10 mouse cellular contexts compared by ENCODE assay signal in genomic region chr8:56552551-56553103, GRCm38 (mm10). TPM values are rescaled to one million over a fixed set of nuclear protein-coding genes. Genes with fewer than 3 reads are reported as not detected.
A peak's percentile ranks its signal among the peaks of the same experiment; 100 is the strongest.
DNase-seq lines count a peak whose midpoint lies in the region; ATAC-seq lines count a peak whose summit lies in the region.
"Had no signal": no experiment of that assay in that cellular context is flagged by ENCODE, and none has a peak within 500 bp of the region (broad histone marks: within the 10 kb centered on the region; RNA-seq: fewer than 3 reads in every experiment).

No protein-coding gene starts in this region.

- intact Hi-C loops in heart, postnatal 10 days (cut with DNase I): loop anchor here (5.0 to 10.0 kb wide), 2 partner anchors 65 to 782 kb away; no protein-coding TSS in a partner anchor

- no peak for DNase-seq in heart, postnatal 10 days
- DNase-seq in 416B (ENCODE audit: low read depth) (peak; percentile 66), MN1 (ENCODE audit: low spot score) (peak; percentile 25)
- no peak for DNase-seq in liver, embryonic 13.5 days
- no peak for DNase-seq in adrenal gland, postnatal 36 days
- DNase-seq in right cerebral cortex, postnatal 14 days: no peak

- no peaks in the 10 kb centered on the region for H3K27me3 ChIP-seq in heart, embryonic 16.5 days (ENCODE audit: control insufficient read depth, insufficient read depth, low read length)
- no peaks in the 10 kb centered on the region for H3K27me3 ChIP-seq in liver, embryonic 13.5 days
- H3K27me3 ChIP-seq: kidney, embryonic 15.5 days; Patski had no signal

- H3K9ac ChIP-seq in heart, embryonic 16.5 days (ENCODE audit: low read length): no peak overlapping the region
- peak overlapping the region; percentile 47; the same call in 1 of the 2 replicates for H3K9ac ChIP-seq in liver, embryonic 13.5 days

- no peak overlapping the region for H3K27ac ChIP-seq in heart, embryonic 16.5 days (ENCODE audit: low read length)
- peak overlapping the region; percentile 50; the same call in 1 of the 2 replicates for H3K27ac ChIP-seq in liver, embryonic 13.5 days
- H3K27ac ChIP-seq: kidney, embryonic 15.5 days had no signal

- no peaks in the 10 kb centered on the region for H3K36me3 ChIP-seq in heart, embryonic 16.5 days (ENCODE audit: control insufficient read depth, insufficient read depth)
- H3K36me3 ChIP-seq in liver, embryonic 13.5 days: no peaks in the 10 kb centered on the region
- H3K36me3 ChIP-seq: kidney, embryonic 15.5 days had no signal

- H3K4me1 ChIP-seq in heart, embryonic 16.5 days (ENCODE audit: control insufficient read depth, insufficient read depth, low read length): peaks cover 17% of the 10 kb centered on the region
- H3K4me1 ChIP-seq in liver, embryonic 13.5 days (replicated peaks): peaks cover 24% of the 10 kb centered on the region

- H3K4me2 ChIP-seq in heart, embryonic 16.5 days (ENCODE audit: low read depth, low read length): peak overlapping the region; percentile 82
- peak overlapping the region; percentile 90 for H3K4me2 ChIP-seq in liver, embryonic 13.5 days

- no peaks in the 10 kb centered on the region for H3K9me3 ChIP-seq in heart, embryonic 16.5 days (replicated peaks; ENCODE audit: control insufficient read depth, low read length)
- no peaks in the 10 kb centered on the region for H3K9me3 ChIP-seq in liver, embryonic 13.5 days (replicated peaks)
- H3K9me3 ChIP-seq: kidney, embryonic 15.5 days had no signal

- ATAC-seq in heart, embryonic 16.5 days (replicated peaks; ENCODE audit: extremely low read depth, insufficient read depth, low FRiP score): no peak
- no peak for ATAC-seq in liver, embryonic 13.5 days (ENCODE audit: low read depth)
- no peak for ATAC-seq in erythroid progenitor cell, adult 5-6 weeks (replicated peaks; ENCODE audit: low FRiP score, poor library complexity, severe bottlenecking)
- ATAC-seq: Patski had no signal

- WGBS in heart, embryonic 16.5 days: 39% methylated on average over 5 of the region's 5 CpGs
- 39% methylated on average over 5 of the region's 5 CpGs for WGBS in liver, embryonic 13.5 days (ENCODE audit: insufficient replicate concordance)

- H3K4me3 ChIP-seq in heart, embryonic 16.5 days (ENCODE audit: low read length): no peak overlapping the region
- H3K4me3 ChIP-seq in liver, embryonic 13.5 days (replicated peaks): peak overlapping the region; percentile 82

RNA-seq across cellular contexts. Expression of gene Fbxo8, which starts 1.7 kb away (rescaled TPM):
- 49.8 and 53.2 TPM in 2 replicates for polyA plus RNA-seq in heart, embryonic 16.5 days (2015; fragmentation: Nextera tagmentation; extraction: Ambion mirVana)
- total RNA-seq in heart, postnatal 10 days (2021): 10 to 100 TPM; 43.1 to 44.6 TPM
- 43.1 and 51.3 TPM in 2 replicates for polyA plus RNA-seq in liver, embryonic 13.5 days (2015; fragmentation: Nextera tagmentation; extraction: Ambion mirVana)
- total RNA-seq in adrenal gland, postnatal 36 days (2021): 10 to 100 TPM; 48.3 to 60.2 TPM
- total RNA-seq in erythroid progenitor cell, adult 5-6 weeks (2015; ENCODE audit: low replicate concordance): 35.2 and 43.6 TPM in 2 replicates
- 11.6 and 14.6 TPM in 2 replicates for total RNA-seq in erythroid progenitor cell, adult 5-6 weeks (2017; ENCODE audit: low replicate concordance)

RNA-seq across cellular contexts. Expression of gene Cep44, which starts 1.8 kb away (rescaled TPM):
- polyA plus RNA-seq in heart, embryonic 16.5 days (2015; fragmentation: Nextera tagmentation; extraction: Ambion mirVana): 22.5 and 29.6 TPM in 2 replicates
- 10 to 100 TPM; 16.6 to 18.1 TPM for total RNA-seq in heart, postnatal 10 days (2021)
- polyA plus RNA-seq in liver, embryonic 13.5 days (2015; fragmentation: Nextera tagmentation; extraction: Ambion mirVana): 20.1 and 21.9 TPM in 2 replicates
- 10 to 100 TPM; 18.0 to 18.9 TPM for total RNA-seq in adrenal gland, postnatal 36 days (2021)
- total RNA-seq in erythroid progenitor cell, adult 5-6 weeks (2015; ENCODE audit: low replicate concordance): 42.2 and 75.5 TPM in 2 replicates
- total RNA-seq in erythroid progenitor cell, adult 5-6 weeks (2017; ENCODE audit: low replicate concordance): 40.4 and 49.5 TPM in 2 replicates

Comparison
In these comparisons a context has a peak if more than half of its experiments do, and no peak if none do; other contexts are left out.
1. DNase-seq: peak in 416B (single experiment) and MN1 (single experiment); none in heart, postnatal 10 days (0 of 2), liver, embryonic 13.5 days (single experiment), adrenal gland, postnatal 36 days (0 of 2) and right cerebral cortex, postnatal 14 days (single experiment).